Mouse (Mus musculus): Measurements from ENCODE around the gene Adprm.
"Not testable (repeated sequence)": the region's sequence is repeated elsewhere in the genome, so short reads cannot be mapped to it uniquely, and the experiment has no call there.

GRCm38 (mm10) chr11:67092354-67092753, 40.0 kb upstream of the Adprm start:
- not testable (repeated sequence) for TF ChIP-seq CTCF (IDR thresholded peaks at IDR 0.05; ENCODE audit: low read depth, low read length); POLR2A (IDR thresholded peaks at IDR 0.05; ENCODE audit: extremely low read depth, insufficient read depth, low read length)
